Mouse (Mus musculus) heart, adult 2 months (tissue): ENCODE measurements around the gene Cpne4. TPM values are rescaled to one million over a fixed set of nuclear protein-coding genes. Genes with fewer than 3 reads are reported as not detected.

ENCODE experiments used
- DNase-seq, 2 experiments: peaks; one replicate each; pipeline ENCODE4 v3.0.0; 2021
- H3K27ac ChIP-seq: fragments of 200-600 bp; 2 replicates; pipeline ENCODE4 v1.8.1; 2022
- H3K27me3 ChIP-seq: fragments of 200-500 bp; 2 replicates; pipeline ENCODE4 v1.6.1; 2012; ENCODE audit warnings: mild to moderate bottlenecking, low read length, inconsistent platforms, mixed read lengths; ENCODE audit not compliant: control insufficient read depth, insufficient read depth
- H3K36me3 ChIP-seq: fragments of 200-500 bp; 2 replicates; pipeline ENCODE4 v1.6.1; 2012; ENCODE audit warnings: low read length, inconsistent platforms; ENCODE audit not compliant: control insufficient read depth, insufficient read depth
- H3K4me1 ChIP-seq: fragments of 200-500 bp; 2 replicates; pipeline ENCODE4 v1.6.1; 2011; ENCODE audit warnings: low read length; ENCODE audit not compliant: control insufficient read depth, insufficient read depth
- H3K4me3 ChIP-seq: fragments of 200-600 bp; 2 replicates; pipeline ENCODE4 v1.8.1; 2022
- H3K79me2 ChIP-seq: fragments of 200-500 bp; replicated peaks from 2 replicates; pipeline ENCODE4 v1.6.1; 2012; ENCODE audit warnings: mild to moderate bottlenecking, inconsistent platforms, low read length, moderate library complexity, mixed read lengths; ENCODE audit not compliant: control insufficient read depth, insufficient read depth
- H3K9ac ChIP-seq: fragments of 200-500 bp; 2 replicates; pipeline ENCODE4 v1.6.1; 2012; ENCODE audit warnings: low read depth, mild to moderate bottlenecking, control low read depth, inconsistent platforms, low read length, mixed read lengths
- CTCF ChIP-seq: fragments of 200-600 bp; IDR thresholded peaks from 2 replicates; pipeline ENCODE4 v1.8.1; 2022; ENCODE audit warnings: antibody characterized with exemption, mild to moderate bottlenecking, moderate library complexity
- EP300 ChIP-seq: fragments of 200-500 bp; IDR thresholded peaks from 2 replicates; pipeline ENCODE4 v1.6.1; 2011; ENCODE audit warnings: low read depth, low read length, control low read depth; ENCODE audit not compliant: insufficient read depth
- POLR2A ChIP-seq: fragments of 200-500 bp; IDR thresholded peaks from 2 replicates; pipeline ENCODE4 v1.6.1; 2011; ENCODE audit warnings: mild to moderate bottlenecking, low read depth, low read length, control low read depth; ENCODE audit not compliant: insufficient read depth
- WGBS: fragments of 180-500 bp; shearing (Covaris S2); methylation state at CpG from one replicate; pipeline ENCODE4 v1.1.7; 2018; 5-methylcytosine and 5-hydroxymethylcytosine counted together
- intact Hi-C: fragments of 180-260 bp; cut with DNase I; formaldehyde crosslinking; loops from one replicate; pipeline ENCODE4 v1.15.1; 2025
- polyA plus RNA-seq: library from polyadenylated mRNA; depleted of rRNA; stranded (reverse); fragments of >200 nt; gene quantifications from 2 replicates; pipeline ENCODE4 v1.2.3, GENCODE M21; 2012
- total RNA-seq, 2 experiments: library from RNA; stranded (reverse); gene quantifications; 2 replicates each; pipeline ENCODE4 v1.2.3; 2021

Gene Cpne4
- total and polyA plus RNA-seq, 3 experiments, result 0.08 TPM; not detected in 1

DNA sequence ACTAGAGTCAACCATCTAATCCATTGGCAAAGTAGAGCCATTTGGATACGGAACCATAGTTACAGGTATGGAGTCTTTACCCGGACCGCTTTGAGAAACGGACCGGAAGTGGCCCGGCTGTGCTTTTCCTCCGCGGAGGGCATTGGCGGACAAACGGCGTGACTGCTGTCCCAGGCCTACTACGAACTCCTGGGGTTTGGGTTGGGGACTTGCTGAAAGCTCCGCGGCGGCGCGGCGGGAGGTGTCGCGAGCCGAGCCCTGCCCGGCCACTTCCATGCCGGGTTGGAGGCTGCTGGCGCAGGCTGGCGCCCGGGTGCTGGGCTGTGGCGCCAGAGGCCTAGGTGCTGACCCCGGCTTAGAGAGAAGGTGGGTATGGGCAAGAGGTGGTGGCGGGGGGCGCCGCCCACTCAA lies 506.1 kb downstream of the Cpne4 start, which contains the start of gene Mrpl3:
Gene Mrpl3 (plus strand): TSS at position 93 of the 411 bp plus-strand sequence.
- peaks cover 6% of the 10 kb centered on the region; the same call in 1 of the 2 replicates for H3K36me3 ChIP-seq
- H3K4me3 ChIP-seq, result peak within 1 kb of the TSS; percentile 96
- H3K9ac ChIP-seq, result peak within 1 kb of the TSS; percentile 95
- intact Hi-C loops, result loop anchor here (2.0 to 5.0 kb wide), 2 partner anchors 79 to 342 kb away; partner anchors contain the start of genes Aste1, Nek11 and Nudt16
- peak within 1 kb of the TSS; percentile 93 for H3K27ac ChIP-seq
- H3K79me2 ChIP-seq, result 0 out of 2 replicates have a peak, but pooled peaks cover 1% of the 10 kb centered on the region
- under 1% methylated on average over 31 of the region's 31 CpGs for WGBS
- H3K27me3 ChIP-seq, result no peaks in the 10 kb centered on the region
- peak; percentile 84 to 92 for DNase-seq
- no peaks in the 10 kb centered on the region; the same call in 1 of the 2 replicates for H3K4me1 ChIP-seq
- TF ChIP-seq CTCF (no peak), POLR2A (peak; percentile 61; the same call in 1 of the 2 replicates), EP300 (peak; percentile 56; the same call in 1 of the 2 replicates)

DNA sequence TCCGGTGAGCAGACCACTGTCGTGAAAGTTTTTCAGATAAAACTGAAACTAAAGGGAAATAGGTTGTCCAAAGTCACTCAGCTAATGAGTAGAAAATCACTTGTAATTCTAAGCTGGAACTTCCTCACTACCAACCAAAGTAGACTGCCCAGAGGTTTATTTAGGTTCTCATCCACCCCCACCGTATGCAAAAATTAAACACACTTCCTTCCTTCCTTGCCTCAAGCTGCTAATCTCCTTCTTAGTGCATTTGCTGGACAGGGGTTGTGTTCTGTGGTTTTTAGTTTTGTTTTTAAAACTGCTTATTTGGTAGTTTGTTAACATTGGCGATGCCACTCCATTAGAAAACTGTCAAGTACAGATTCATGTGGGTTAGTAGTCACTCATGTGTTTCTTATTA lies 506.7 kb downstream of the Cpne4 start:
- TF ChIP-seq CTCF (no peak), EP300 (no peak), POLR2A (no peak)
- 27% methylated on average over 4 of the region's 4 CpGs for WGBS
- Histone ChIP-seq H3K27me3 (no peaks in the 10 kb centered on the region), H3K27ac (peak overlapping the region; percentile 93), H3K4me1 (no peaks in the 10 kb centered on the region; the same call in 1 of the 2 replicates), H3K9ac (peak overlapping the region; percentile 95; the same call in 1 of the 2 replicates), H3K79me2 (0 out of 2 replicates have a peak, but pooled peaks cover 1% of the 10 kb centered on the region), H3K36me3 (peaks cover 6% of the 10 kb centered on the region; the same call in 1 of the 2 replicates), H3K4me3 (peak overlapping the region; percentile 96)
- DNase-seq, result no peak
- intact Hi-C loops, result loop anchor here (2.0 to 5.0 kb wide), 2 partner anchors 78 to 341 kb away; partner anchors contain the start of genes Aste1, Nek11 and Nudt16

DNA sequence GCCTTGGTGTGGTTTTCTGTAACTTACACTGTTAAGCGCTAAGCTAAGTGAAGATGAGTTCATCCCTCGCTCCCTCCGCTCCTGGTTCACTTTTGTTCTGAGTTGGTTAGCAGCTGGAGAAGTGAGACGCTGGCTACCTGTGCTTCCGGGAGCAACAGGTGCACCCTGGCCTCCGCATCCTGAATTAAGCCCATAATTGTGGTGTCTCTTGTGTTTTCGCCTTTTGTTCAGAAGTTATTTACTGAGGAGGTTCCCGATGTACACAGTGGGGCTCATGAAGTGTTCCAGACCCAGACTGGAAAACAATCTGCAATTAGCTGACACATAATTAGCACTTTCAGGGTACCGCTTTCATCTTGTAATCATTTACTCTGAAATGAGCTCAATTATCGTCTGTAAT lies 522.0 kb downstream of the Cpne4 start:
- peaks cover 2% of the 10 kb centered on the region; the same call in 1 of the 2 replicates for H3K79me2 ChIP-seq
- intact Hi-C loops, result no loop called here
- TF ChIP-seq POLR2A (no peak), CTCF (no peak), EP300 (no peak)

DNA sequence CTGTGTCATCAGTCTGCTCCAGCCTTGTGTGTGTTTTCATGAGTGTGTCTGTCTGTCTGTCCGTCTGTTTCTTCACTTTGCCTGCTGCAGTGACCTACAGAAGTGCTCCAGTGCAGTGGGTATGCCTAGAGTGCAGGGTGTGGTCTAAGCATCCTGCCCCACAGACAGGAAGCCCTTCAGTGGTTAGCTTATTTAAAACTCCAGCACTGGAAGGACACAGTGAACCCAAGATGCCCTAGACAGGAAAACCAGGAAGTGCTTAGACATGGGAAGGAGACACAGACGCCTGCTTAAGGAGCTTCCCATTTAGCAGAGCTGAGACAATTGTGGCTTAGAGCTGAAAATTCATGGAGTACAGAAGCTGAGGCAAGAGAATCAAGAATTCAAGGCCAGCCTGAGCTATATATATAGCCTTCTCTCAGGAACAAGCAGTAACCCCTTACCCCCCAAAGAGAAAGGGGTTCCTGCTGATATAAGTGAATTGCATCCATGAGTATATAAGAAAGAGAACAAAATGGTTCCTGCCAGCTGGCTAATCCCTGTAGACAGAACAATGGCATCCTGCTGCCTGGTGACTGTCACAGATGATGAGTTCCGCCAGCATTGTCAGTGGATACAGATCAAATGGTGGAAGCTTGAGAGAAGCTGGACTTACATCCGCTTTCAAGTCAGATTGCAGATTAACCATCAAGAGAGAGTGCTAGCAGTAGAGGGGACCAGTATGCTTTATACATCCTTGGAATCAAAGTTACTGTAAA lies 526.1 kb downstream of the Cpne4 start:
- intact Hi-C loops, result no loop called here
- Histone ChIP-seq H3K27ac (no peak overlapping the region), H3K79me2 (no peaks in the 10 kb centered on the region), H3K4me1 (no peaks in the 10 kb centered on the region), H3K27me3 (no peaks in the 10 kb centered on the region), H3K4me3 (no peak overlapping the region), H3K36me3 (no peaks in the 10 kb centered on the region; the same call in none of the 2 replicates), H3K9ac (no peak overlapping the region)
- DNase-seq, result no peak
- TF ChIP-seq CTCF, result no peak
- no peak for TF ChIP-seq POLR2A
- no peak for TF ChIP-seq EP300
- WGBS, result 69% methylated on average over 4 of the region's 4 CpGs

More for the DNA sequence above, 522.0 kb downstream of the Cpne4 start:
- WGBS, result 96% methylated on average over 10 of the region's 10 CpGs
- Histone ChIP-seq H3K4me3 (no peak overlapping the region), H3K36me3 (no peaks in the 10 kb centered on the region; the same call in none of the 2 replicates), H3K27me3 (no peaks in the 10 kb centered on the region), H3K27ac (no peak overlapping the region), H3K4me1 (no peaks in the 10 kb centered on the region), H3K9ac (no peak overlapping the region)
- no peak for DNase-seq

DNA sequence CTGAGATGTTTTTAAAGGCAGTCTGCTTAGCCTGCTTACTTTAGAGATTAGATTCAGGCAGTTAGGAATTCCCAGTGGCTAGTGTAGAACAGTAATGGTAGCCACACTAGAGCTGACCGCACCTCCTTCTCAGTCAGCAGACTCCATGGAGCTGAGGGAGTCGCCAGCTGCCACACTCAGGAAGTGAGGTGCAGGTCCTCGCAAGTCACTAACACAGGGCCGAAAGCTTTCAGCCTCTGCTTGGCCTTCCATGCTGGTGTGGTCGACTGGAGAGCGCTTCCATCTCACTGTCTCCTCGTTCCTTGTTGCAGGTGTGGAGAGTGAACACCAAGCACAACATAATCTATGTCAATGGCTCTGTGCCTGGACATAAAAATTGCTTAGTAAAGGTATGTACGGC lies 527.8 kb downstream of the Cpne4 start:
- H3K4me3 ChIP-seq, result no peak overlapping the region
- H3K27ac ChIP-seq, result no peak overlapping the region
- no peak for DNase-seq
- H3K79me2 ChIP-seq, result no peaks in the 10 kb centered on the region
- H3K9ac ChIP-seq, result no peak overlapping the region
- intact Hi-C loops, result loop anchor here (5.0 kb wide), 1 partner anchor 52 kb away; no protein-coding TSS in a partner anchor
- H3K4me1 ChIP-seq, result no peaks in the 10 kb centered on the region
- 87% methylated on average over 8 of the region's 8 CpGs for whole genome bisulfite sequencing
- no peak for TF ChIP-seq CTCF
- no peaks in the 10 kb centered on the region; the same call in none of the 2 replicates for H3K36me3 ChIP-seq
- H3K27me3 ChIP-seq, result no peaks in the 10 kb centered on the region
